Mouse (Mus musculus) fibroblast of lung, adult 2 months (primary cell): ENCODE results near the gene Bcl2l15.
"Not testable (repeated sequence)": the region's sequence is repeated elsewhere in the genome, so short reads cannot be mapped to it uniquely, and the experiment has no call there.

Experiments used
- DNase-seq: peaks from one replicate; pipeline ENCODE4 v3.0.0-alpha.2; 2011; ENCODE audit warnings: low read depth

Bcl2l15 gene

DNA sequence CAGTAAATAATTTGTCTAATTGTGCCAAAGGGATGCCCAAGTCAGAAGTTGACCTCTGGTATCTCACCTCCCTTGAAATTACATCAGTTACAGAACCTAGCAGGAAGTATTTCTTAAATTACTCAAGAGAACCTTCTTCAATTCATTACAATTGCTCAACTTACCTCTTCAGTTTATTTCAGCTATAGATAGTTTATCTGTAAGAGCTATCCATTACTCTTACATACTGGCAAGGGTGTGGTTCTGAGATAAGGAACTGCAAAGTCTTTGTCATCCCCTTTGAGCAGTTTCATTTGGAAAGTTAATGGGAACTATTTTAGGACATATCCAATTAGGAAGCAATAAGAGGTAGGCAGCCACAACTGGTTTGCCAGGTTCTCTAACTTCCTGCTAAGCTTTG is at the start of gene Bcl2l15:
Gene Bcl2l15, plus strand, starts transcription at position 176 of the 400 bp plus-strand sequence.
- no peak for DNase-seq

GRCm38 (mm10) chr3:103782844-103783609 is 49.4 kb upstream of the Bcl2l15 start:
- no peak for DNase-seq

DNA sequence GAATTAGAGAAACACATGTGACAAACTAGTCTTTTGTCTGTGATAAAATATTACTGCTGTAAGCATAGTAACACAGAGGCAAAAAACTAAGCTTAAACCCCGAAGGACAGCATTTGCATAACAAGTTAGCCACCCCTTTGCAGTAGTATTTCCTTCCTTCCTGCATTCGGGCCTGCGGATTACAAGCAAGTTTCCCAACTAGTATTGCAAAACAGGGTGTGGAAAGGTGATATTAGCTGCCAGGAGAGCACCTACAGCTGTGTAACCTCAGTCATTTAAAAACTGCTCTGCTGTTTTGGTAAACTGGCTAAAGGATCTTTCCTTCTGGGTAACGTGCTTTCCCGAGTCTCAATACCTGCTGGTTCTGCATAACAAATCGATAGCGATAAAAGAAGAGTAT is 45.2 kb upstream of the Bcl2l15 start:
- DNase-seq = no peak

DNA sequence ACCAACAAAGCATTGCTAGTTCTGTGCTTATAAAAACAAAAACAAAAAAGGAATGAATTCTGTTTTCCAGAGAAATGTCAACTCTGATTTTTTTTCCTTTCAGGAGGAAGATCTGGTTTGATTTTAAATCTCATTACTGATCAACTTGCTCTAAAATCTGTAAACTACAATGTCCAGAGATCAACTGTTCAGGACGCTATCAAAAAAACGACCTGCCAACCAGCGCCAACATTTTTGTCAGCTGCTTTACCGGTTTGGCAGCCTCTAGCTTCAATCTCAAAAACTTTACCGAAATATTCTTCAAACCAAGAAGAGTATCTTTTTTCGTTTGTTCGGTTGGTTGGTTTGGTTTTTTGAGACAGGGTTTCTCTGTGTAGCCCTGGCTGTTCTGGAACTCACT is 43.3 kb upstream of the Bcl2l15 start:
- DNase-seq = no peak

DNA sequence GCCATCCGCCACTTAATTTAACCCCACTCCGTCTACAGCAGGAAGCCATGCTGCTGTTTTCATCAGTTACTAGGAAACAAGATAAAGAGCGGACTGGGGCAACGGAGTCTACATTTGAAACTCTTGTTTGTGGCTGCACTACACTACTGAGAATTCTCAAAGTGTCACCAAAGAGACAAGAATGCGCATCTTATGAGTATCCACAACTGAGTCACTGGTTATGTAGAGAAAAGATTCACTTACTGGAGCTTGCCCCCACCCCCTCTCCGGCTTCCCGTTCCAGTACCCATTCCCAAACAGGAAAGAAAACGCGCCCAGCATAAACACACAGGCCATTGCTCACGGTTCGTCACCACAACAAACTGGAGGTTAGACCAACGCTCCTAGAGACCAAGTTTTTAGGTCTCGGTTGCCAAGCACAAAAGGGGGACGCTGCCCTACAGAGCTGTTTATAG is 42.5 kb upstream of the Bcl2l15 start:
- no peak for DNase-seq

GRCm38 (mm10) chr3:103790346-103791145 is 41.9 kb upstream of the Bcl2l15 start:
- no peak for DNase-seq

- no peak for DNase-seq
Observed at GRCm38 (mm10) chr3:103791230-103792110, 40.9 kb upstream of the Bcl2l15 start, which contains the start of gene Hipk1. Gene Hipk1, minus strand, starts transcription at chr3:103791563.

DNA sequence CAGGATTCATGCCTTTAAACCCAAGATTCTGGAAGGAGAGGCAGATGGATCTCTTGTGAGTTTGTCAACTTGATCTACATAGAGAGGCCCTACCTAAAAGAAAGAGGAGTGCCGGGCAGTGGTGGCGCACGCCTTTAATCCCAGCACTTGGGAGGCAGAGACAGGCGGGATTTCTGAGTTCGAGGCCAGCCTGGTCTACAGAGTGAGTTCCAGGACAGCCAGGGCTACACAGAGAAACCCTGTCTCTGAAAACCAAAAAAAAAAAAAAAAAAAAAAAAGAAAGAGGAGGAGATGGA is 40.3 kb upstream of the Bcl2l15 start:
- not testable (repeated sequence) for DNase-seq

GRCm38 (mm10) chr3:103792566-103792965 is 39.8 kb upstream of the Bcl2l15 start:
- DNase-seq = no peak

DNA sequence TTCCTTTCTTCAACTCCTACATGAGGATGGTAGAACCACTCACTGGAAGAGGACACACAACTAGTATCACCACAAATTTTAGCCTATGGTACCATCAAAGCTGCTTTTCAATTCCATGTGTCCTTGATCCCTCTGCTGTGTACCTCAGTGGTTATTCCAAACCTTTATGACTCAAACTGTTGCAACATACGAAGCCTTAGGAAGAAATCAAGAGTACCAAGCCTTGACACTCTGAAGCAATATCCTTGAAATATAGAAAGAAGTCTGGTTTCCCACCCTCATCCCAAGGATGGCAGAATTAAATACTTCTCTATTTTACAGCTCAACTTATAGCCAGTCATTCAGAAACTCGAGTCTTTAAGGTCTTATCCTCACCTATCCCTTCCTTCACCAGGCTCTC is 36.0 kb upstream of the Bcl2l15 start:
- no peak for DNase-seq

- no peak for DNase-seq
Observed at GRCm38 (mm10) chr3:103799507-103799906, 32.9 kb upstream of the Bcl2l15 start.

DNA sequence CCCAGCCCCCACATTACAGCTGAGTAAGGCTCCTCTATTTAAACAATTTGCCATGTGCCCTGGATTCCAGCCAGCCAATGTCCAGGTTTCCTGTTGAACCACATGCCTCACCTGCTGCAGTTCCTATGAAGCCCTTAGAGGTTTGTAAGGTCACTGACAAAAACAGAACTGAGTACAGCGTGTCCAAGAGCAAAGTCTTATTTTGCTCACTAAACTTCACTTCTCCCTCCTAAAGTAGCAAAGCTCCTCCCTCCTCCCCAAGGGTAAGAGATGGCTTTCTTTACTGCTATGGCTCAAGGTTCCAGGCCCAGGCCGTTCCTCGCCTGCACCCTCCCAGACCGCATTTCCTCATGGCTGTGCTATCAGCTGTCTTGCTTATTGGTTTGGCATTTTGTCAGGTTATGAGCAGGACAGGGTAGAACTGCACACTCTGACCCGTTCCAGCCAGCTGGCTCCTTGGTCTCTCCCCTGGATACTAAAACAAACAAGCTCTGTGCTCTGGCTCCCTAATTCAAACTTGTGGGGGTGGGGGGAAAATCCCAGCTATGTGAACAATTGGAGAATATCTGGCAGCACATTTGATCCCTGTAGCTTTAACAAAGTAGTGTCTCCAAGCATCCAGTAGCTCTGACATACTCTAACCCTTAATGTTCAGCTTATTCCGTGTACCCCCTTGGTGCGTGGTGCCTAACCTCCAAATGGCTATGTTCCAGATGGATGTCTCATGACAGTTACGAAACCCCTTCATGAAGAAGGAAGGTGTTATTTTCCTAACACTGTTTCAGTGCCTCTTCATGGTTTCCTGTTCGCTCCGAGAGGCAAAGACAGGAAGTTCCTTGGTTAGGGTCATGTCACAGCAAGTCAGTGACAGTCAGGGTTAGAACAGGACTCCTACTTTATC is 30.5 kb upstream of the Bcl2l15 start:
- peak; percentile 82 for DNase-seq

DNA sequence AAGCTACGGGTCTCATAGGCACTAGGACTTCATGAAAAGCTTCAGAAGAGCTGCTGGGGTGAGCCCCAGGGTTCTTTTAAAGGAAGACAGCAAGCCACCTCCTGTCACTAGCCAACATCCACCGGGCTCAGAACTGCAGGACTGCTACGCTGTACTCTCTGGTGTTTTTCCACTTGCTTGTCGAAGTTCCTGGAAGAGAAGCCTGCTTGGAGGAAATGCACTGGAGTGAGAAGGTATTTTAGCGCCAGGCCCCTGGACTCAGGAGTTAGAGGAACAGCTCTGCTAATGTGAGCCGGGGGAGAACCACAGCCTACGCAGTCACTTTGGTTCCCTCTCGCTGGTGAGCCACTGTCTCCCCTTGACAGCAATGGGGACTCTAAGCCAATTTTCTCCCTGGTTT is 29.5 kb upstream of the Bcl2l15 start:
- DNase-seq = no peak

GRCm38 (mm10) chr3:103805671-103806070 is 26.7 kb upstream of the Bcl2l15 start:
- DNase-seq = no peak

GRCm38 (mm10) chr3:103808891-103809798 is 23.3 kb upstream of the Bcl2l15 start, which contains the start of the genes Dclre1b, Ap4b1 and Gm43064:
Gene Dclre1b, minus strand, starts transcription at chr3:103809444.
Gene Ap4b1, plus strand, starts transcription at chr3:103809520.
Gene Gm43064, plus strand, starts transcription at chr3:103809573.
- peak; percentile 53 for DNase-seq

DNA sequence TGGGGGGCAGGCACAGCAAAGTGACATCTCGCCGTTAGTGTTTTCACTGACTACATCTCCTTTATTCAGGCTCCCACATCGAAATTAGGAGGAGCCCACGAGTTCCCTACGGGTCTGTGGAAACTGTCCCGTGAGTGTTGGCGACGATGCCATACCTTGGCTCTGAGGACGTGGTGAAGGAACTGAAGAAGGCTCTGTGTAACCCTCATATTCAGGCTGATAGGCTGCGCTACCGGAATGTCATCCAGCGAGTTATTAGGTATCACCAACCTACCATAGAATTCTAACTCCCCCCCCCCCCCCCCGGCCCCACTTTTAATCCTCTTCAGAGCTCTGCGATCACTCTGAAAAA is 22.6 kb upstream of the Bcl2l15 start:
- DNase-seq = no peak

GRCm38 (mm10) chr3:103810967-103811366 is 21.4 kb upstream of the Bcl2l15 start:
- no peak for DNase-seq

- no peak for DNase-seq
Observed at GRCm38 (mm10) chr3:103827548-103827947, 4.9 kb upstream of the Bcl2l15 start.

DNA sequence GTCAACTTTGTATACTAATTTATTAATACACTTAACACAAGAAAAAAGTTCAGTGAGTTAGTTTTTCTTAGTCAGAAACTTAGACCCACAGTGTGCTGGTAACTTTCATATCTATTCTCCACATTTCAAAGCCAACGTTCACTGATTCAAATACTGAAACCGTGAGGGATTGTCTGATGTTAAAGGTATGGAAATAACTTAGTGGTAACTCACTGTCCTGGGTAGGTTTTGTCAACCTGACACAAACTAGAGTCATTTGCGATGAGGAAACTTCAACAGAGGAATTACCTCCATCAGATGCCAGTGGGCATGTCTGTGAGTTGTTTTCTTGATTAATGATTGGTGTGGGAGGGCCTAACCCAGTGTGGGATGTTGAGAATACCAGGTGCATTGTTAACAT is 3.4 kb upstream of the Bcl2l15 start:
- no peak for DNase-seq

- not testable (repeated sequence) for DNase-seq
Observed at GRCm38 (mm10) chr3:103830681-103831080, 1.7 kb upstream of the Bcl2l15 start.
